Mouse (Mus musculus): Measurements from ENCODE around the gene Nol10. TPM values are rescaled to one million over a fixed set of nuclear protein-coding genes. Genes with fewer than 3 reads are reported as not detected.
A peak's percentile ranks its signal among the peaks of the same experiment; 100 is the strongest.

Gene Nol10
- total RNA-seq (2018; cell fraction: chromatin; rRNA removed) = 10 to 100 TPM; 10.4 to 36.1 (median 23.1) TPM
- total RNA-seq (2018; cell fraction: cytosol; rRNA removed) = 1 to 10 TPM; 6.7 to 9.5 (median 8.4) TPM
- 10 to 100 TPM in 19 of 26 experiments, 1 to 10 TPM in 7; 6.7 to 24.0 (median 13.1) TPM for total RNA-seq (2018; cell fraction: nucleus; rRNA removed)
- 5.1 to 14.0 TPM (median 10.8 TPM) in 3 replicates for polyA plus RNA-seq (2018)

DNA sequence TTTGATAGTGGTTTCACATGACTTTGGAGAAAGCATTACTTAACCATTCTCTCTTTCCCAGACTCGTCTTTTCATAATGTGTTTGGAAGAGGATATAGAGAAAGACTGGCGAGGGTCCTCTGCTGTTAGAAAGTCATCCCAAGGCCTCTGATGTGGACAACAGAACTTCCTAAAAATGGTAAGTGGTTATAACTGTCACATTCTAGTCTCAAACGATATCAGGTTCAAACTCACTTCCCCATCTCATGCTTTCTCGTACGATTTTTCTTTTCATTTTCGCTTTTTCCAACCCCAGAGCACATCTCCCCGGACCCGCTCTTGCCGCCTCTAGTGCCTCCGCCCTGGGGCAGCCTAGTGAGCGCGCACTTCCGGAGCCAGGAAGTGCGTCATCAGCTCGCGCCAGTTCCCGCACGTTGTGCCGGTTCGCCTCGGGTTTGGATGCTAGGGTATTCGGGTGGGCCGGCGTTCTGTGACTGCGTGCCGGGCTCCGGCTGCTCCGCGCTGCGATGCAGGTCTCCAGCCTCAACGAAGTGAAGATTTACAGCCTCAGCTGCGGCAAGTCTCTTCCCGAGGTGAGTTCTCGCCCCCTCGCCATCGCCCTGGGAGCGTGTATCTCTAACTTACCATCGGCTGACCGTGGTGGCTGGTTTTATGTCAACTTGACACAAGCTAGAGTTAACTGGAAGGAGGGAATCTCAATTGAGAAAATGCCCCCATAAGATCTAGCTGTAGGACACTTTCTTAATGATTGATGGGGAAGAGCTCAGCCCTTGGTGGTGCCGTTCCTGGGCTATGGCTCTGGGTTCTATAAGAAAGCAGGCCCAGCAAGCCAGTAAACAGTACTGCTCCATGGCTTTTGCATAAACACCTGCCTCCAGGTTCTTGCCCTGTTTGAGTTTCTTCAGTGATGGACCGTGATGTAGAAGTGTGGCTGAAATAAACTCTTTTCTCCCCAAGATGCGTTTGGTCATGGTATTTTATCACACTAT is at the start of gene Nol10:
TSS of gene Nol10 (plus strand) at position 411 of the 989 bp plus-strand sequence.
- H3K79me2 ChIP-seq (ENCODE audit: inconsistent target) = peaks cover 26% of the 10 kb centered on the region
- peak within 1 kb of the TSS; percentile 92 for H3K4me3 ChIP-seq (ENCODE audit: inconsistent target)
- 1% methylated on average over 41 of the region's 42 CpGs for WGBS (ENCODE audit: missing documents)
- H3K27ac ChIP-seq = peak within 1 kb of the TSS; percentile 59
- H3K36me3 ChIP-seq (ENCODE audit: inconsistent target) = peaks cover 5% of the 10 kb centered on the region

DNA sequence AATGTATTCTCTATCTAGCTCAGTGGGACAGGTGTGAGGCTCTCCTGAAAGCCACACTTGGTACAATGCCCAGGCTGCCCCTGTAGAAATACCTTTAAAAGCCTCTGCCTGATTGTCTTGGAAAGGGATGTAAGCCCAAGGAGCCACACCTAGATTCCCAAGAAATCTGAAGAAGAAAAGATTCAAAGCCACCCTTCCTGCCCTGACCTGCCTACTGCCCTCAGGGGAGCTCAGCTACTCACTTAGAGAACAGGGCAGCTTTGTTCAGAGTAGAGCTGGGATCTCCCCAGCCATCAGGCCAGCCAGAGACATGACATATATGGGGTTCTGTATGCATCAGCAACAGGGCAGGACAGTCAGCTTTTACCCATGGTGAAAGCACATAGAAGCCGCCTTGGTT is 48.4 kb upstream of the Nol10 start:
- H3K27ac ChIP-seq = no peak overlapping the region
- 95% methylated on average over 1 of the region's 1 CpGs for WGBS (ENCODE audit: missing documents)
- no peak overlapping the region for H3K4me3 ChIP-seq (ENCODE audit: inconsistent target)
- H3K79me2 ChIP-seq (ENCODE audit: inconsistent target) = no peaks in the 10 kb centered on the region
- H3K36me3 ChIP-seq (ENCODE audit: inconsistent target) = no peaks in the 10 kb centered on the region

DNA sequence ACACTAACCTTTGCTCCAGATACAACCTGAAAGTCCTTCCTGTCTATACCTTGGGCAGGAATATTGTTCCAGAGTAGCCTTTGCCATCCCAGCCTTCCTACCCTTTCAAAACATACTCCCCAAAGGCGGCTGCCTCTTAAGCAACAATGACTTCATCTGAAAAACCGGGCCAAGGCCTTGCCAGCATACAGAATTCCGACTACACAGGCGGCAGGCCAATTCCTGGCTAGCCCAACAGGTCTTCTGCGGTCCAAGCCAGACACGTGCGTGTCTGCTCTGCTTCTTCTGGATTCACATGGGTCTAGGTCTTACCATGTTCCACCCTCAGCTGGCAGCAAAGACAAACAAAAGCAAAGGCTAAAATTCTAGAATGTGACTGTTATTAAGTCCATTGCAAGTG is 42.8 kb upstream of the Nol10 start:
- no peaks in the 10 kb centered on the region for H3K36me3 ChIP-seq (ENCODE audit: inconsistent target)
- no peaks in the 10 kb centered on the region for H3K79me2 ChIP-seq (ENCODE audit: inconsistent target)
- 89% methylated on average over 7 of the region's 7 CpGs for WGBS (ENCODE audit: missing documents)
- no peak overlapping the region for H3K4me3 ChIP-seq (ENCODE audit: inconsistent target)
- H3K27ac ChIP-seq = no peak overlapping the region

DNA sequence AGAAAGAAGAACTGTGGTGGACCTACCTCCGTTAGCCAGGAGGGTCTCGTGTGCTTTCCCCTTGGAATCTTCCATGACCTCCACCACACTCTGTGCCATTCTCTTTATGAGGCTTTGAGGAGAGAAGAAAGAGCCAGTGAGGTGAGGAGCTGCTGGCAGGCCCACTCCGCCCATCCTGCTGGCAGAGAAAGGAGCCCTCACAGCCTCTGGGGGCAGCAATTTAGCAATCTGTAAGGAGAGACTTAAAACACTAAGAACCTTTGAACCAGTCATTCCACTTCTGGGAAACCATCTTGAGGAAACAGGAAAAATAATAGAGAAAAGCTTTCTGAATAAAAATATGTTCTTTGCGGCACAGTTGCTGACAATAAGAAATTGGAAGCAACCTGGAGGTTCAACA is 40.0 kb upstream of the Nol10 start:
- H3K79me2 ChIP-seq (ENCODE audit: inconsistent target) = no peaks in the 10 kb centered on the region
- H3K36me3 ChIP-seq (ENCODE audit: inconsistent target) = no peaks in the 10 kb centered on the region
- no peak overlapping the region for H3K4me3 ChIP-seq (ENCODE audit: inconsistent target)
- H3K27ac ChIP-seq = no peak overlapping the region
- WGBS (ENCODE audit: missing documents) = 51% methylated on average over 4 of the region's 4 CpGs

DNA sequence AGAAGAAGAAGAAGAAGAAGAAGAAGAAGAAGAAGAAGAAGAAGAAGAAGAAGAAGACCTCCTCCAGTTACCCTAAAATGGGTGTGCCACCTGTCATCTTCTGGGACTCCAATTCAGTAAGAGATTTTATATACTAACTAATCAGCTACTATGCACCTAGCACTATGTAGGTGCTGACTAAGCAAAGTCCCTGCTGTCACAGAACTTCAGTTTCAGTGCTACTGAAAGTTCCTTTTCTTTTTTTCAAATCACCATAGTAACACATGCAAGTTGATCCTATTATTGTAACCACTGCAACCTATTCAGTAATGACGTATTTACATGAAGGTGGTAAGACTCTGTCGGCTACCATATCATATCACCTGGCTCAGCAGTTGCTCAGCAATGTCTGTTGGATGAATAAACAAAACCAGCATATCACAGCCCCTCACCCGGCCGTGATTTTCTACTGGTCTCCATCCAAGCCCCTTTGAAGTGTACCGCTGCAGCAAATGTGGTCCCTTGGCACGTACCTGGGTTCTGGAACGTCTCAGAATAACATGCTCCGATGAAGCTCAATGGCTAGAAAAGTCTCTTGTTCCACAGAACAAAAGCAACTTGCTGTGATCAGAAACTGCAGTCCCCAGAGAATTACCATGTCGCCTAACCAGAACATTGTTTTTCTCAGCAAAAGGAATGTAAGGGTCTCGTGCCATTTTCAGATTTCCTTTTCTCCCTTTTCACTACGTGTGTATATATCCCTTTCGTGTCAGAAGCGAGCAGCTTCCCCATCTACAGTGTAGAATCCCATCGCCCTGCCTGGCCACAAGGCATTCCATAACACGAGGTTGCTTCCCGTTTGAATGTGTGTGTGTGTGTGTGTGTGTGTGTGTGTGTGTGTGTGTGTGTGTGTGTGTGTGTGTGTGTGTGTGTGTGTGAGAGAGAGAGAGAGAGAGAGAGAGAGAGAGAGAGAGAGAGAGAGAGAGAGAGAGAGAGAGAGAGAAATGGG is 37.1 kb upstream of the Nol10 start:
- Histone ChIP-seq H3K79me2 (ENCODE audit: inconsistent target) (no peaks in the 10 kb centered on the region), H3K4me3 (ENCODE audit: inconsistent target) (no peak overlapping the region), H3K27ac (no peak overlapping the region), H3K36me3 (ENCODE audit: inconsistent target) (no peaks in the 10 kb centered on the region)
- WGBS (ENCODE audit: missing documents) = 85% methylated on average over 13 of the region's 16 CpGs

DNA sequence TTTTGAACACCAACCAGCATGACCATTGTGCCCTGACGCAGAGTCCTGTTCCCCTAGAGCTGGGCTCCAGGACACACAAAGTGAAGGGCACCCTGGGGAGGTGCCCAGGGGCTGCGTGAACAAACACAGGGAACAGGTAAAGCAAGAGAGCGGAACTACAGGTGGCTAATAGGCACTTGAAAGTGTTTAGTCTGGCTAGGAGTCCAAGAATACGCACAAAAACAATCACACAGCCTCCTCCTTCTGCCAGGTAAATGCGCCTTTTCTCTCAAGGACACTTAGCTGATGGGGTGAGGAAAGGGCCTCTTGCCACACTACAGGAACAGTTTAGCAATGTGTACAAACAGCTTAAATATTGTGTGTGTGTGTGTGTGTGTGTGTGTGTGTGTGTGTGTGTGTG is 32.2 kb upstream of the Nol10 start:
- Histone ChIP-seq H3K4me3 (ENCODE audit: inconsistent target) (no peak overlapping the region), H3K36me3 (ENCODE audit: inconsistent target) (no peaks in the 10 kb centered on the region), H3K79me2 (ENCODE audit: inconsistent target) (no peaks in the 10 kb centered on the region), H3K27ac (no peak overlapping the region)
- WGBS (ENCODE audit: missing documents) = 94% methylated on average over 5 of the region's 5 CpGs

DNA sequence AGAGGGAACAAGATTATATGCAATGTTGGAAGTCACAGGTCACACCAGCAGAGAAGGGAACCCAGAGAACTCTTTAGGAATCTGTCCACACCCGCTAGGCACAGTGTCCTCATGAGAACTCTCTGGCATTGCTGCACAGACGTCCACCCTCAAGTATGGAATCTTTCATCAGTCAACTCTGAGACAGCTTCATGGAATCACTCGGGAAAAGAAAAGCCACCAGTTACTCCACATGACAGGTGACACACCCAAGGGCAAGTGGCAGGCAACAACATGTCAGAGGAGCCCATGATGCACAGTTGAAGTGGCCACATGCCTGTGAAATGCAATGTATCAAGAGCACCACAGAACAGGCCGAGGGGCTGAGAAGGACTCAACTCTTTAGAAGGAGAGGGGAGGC is 30.3 kb upstream of the Nol10 start:
- Histone ChIP-seq H3K79me2 (ENCODE audit: inconsistent target) (no peaks in the 10 kb centered on the region), H3K27ac (no peak overlapping the region), H3K4me3 (ENCODE audit: inconsistent target) (no peak overlapping the region), H3K36me3 (ENCODE audit: inconsistent target) (no peaks in the 10 kb centered on the region)
- WGBS (ENCODE audit: missing documents) = 84% methylated on average over 4 of the region's 4 CpGs

DNA sequence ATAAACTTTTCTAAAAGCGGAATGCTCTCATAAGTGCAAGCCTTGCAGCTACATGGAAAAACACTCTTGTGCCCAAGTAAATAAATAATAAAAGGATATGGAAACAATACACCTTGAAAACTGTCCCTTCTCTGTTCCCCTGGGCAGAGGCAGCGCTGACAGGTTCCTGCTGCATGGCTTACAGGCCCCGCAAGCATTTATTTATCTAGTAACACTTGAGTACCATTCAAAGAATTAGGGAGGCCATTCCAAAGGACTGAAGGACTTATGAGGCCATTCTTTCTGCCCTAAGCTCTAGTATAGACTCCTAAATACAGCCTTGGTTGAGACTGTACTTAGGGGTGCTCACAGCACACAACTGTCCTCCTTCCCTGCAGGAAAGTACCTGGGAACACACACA is 29.8 kb upstream of the Nol10 start:
- Histone ChIP-seq H3K4me3 (ENCODE audit: inconsistent target) (no peak overlapping the region), H3K27ac (no peak overlapping the region), H3K36me3 (ENCODE audit: inconsistent target) (no peaks in the 10 kb centered on the region), H3K79me2 (ENCODE audit: inconsistent target) (no peaks in the 10 kb centered on the region)
- WGBS (ENCODE audit: missing documents) = 89% methylated on average over 3 of the region's 3 CpGs

DNA sequence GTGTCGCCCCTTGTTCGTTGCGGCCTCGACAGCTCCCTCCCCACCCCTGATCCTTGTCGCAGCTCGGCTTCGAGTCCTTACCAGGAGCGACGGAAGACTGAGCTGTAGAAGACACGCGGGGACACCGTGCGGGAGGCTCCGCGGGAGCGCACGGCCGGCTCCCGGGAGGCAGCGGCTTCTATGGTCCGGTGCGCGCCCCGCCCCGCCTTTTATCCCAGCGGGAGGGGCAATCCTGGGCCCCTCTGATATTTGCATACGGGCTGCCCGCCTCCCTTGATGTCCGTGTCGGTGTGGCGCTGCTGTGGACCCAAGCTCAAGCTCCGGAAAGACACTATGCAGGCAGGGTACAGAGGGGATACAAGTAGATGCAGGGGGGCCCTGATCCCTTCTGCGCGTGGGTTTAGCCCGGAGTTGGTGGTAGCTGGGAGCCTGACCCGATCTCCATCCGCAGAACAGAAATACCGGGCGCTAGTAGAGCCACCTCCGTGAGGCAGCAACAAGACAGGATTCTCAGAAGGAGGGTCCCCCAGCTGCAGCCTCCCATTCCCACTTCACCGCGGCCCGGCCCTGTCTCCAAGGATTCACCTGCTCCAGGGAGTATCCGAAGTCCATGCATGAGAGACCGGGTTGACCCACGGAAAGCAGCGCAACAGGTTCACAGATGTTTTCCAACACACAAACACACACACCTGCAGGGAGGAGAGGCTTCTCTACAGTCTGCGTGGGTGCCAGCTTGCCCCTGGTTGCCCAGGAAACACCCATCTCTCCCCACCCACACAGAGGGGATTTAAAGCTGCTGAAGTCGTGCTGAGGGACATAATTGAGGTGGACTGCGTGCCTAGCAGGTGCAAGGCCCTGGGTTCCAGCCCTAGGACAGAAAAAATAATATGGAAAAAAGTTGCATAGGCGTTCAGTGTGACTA is 23.4 kb upstream of the Nol10 start:
- 7% methylated on average over 51 of the region's 51 CpGs for WGBS (ENCODE audit: missing documents)
- H3K36me3 ChIP-seq (ENCODE audit: inconsistent target) = no peaks in the 10 kb centered on the region
- H3K4me3 ChIP-seq (ENCODE audit: inconsistent target) = no peak overlapping the region
- no peaks in the 10 kb centered on the region for H3K79me2 ChIP-seq (ENCODE audit: inconsistent target)
- no peak overlapping the region for H3K27ac ChIP-seq

DNA sequence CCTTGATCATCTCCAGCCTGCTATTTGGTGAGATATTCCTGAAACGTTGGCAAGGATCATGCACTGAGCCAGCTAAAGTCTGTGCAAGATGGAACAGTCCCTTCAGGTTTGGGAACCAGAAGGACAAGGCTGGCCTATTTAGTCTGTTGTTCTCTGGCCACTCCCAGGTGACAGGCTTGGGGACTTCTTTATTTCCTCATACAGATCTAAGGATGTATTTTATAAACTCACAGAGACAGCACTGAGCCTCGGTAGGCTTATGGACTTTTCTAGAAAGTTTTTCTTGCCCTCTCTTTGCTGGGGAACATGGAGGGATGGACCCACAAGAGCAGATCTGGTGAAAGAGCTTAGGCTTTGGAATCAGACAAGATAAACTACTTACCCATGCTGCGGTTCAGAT is 19.0 kb upstream of the Nol10 start, which contains the start of gene Atp6v1c2:
TSS of gene Atp6v1c2 (minus strand) at position 101 of the 400 bp plus-strand sequence.
- H3K27ac ChIP-seq = no peak within 1 kb of the TSS
- 74% methylated on average over 3 of the region's 3 CpGs for WGBS (ENCODE audit: missing documents)
- no peak within 1 kb of the TSS for H3K4me3 ChIP-seq (ENCODE audit: inconsistent target)
- no peaks in the 10 kb centered on the region for H3K36me3 ChIP-seq (ENCODE audit: inconsistent target)
- no peaks in the 10 kb centered on the region for H3K79me2 ChIP-seq (ENCODE audit: inconsistent target)

DNA sequence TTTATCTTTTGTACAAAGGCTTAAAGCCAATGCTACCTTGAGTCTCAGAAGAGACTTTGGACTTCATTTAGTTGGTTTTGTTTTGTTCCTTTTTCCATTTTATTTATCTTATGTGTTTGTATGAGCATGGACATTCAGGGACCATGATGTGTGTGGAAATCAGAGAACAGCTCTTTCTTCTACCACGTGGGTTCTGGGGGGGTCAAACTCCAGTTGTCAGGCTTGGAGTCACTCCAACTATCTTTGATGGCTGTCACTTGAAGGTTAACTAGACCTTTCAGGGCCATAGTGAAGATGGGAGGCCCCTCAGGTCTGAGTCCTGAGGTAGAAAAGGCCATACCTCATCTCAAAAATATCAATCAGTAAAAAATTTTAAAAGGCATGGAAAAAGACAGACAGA is 14.8 kb upstream of the Nol10 start:
- H3K4me3 ChIP-seq (ENCODE audit: inconsistent target) = no peak overlapping the region
- no peak overlapping the region for H3K27ac ChIP-seq
- WGBS (ENCODE audit: missing documents) = 33% methylated on average over 1 of the region's 1 CpGs
- H3K36me3 ChIP-seq (ENCODE audit: inconsistent target) = no peaks in the 10 kb centered on the region
- H3K79me2 ChIP-seq (ENCODE audit: inconsistent target) = no peaks in the 10 kb centered on the region

DNA sequence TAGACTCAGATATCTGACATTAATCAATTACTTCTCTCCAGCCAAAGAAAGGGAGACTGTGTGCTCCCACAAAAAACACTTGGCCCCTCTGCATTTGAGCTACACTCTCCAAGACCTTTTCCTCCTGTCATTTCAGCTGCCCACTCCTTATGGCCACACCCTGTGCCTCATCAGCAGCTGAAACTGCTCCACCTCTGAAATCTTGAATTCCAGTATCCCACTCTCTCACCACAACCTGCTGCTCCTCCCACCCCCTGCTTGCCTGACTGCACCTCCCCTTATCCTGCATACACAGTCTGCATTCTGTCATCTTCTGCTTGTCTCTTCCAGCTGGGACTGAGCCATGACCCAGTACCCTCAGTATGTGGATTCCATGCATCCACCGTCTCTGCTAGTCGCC is 9.9 kb upstream of the Nol10 start:
- Histone ChIP-seq H3K36me3 (ENCODE audit: inconsistent target) (no peaks in the 10 kb centered on the region), H3K79me2 (ENCODE audit: inconsistent target) (no peaks in the 10 kb centered on the region), H3K4me3 (ENCODE audit: inconsistent target) (no peak overlapping the region), H3K27ac (no peak overlapping the region)
- 92% methylated on average over 2 of the region's 2 CpGs for WGBS (ENCODE audit: missing documents)

DNA sequence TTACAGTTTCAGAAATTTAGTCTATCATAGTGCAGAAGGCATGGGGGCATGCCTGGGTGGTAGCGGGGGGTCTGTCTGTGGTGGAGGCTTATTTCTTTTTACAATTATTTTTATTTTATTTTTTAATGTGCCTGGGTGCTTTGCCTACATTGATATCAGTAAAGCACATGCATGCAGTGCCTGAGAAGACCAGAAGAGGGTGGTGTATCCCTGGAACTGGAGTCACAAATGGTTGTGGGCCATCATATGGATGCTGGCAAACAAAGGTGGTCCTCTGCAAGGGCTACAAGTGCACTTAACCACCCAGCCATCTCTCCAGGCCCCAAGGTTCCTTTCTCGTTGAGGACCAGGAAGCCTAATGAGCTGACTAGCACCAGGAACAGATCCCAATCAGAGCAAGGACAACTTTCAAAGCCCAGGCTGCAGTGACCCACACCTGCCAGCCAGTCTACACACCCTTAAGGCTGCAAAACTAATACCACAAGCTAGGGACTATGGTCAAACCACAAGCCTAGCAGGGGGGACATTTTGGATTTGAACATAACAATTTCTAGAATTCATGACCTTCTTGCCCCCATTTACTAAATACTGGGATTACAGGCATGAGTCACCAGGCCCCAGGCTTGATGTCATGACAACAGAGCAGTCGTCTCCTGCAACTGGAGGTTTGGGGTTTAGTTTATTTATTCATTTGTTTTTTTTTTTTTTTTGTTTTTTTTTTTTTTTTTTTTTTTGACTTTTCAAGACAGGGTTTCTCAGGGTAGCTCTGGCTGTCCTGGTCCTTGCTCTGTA is 8.9 kb upstream of the Nol10 start:
- WGBS (ENCODE audit: missing documents) = 79% methylated on average over 3 of the region's 3 CpGs
- no peak overlapping the region for H3K4me3 ChIP-seq (ENCODE audit: inconsistent target)

More for the DNA sequence above, 8.9 kb upstream of the Nol10 start:
- no peak overlapping the region for H3K27ac ChIP-seq
- H3K79me2 ChIP-seq (ENCODE audit: inconsistent target) = no peaks in the 10 kb centered on the region
- H3K36me3 ChIP-seq (ENCODE audit: inconsistent target) = no peaks in the 10 kb centered on the region
